Mouse (Mus musculus): ENCODE results near the gene Scarb1.
A peak's percentile ranks its signal among the peaks of the same experiment; 100 is the strongest.

Scarb1 gene

GRCm38 (mm10) chr5:125305229-125306081 lies 35.4 kb downstream of the Scarb1 start:
- DNase-seq (ENCODE audit: low read depth, low spot score): no peak

GRCm38 (mm10) chr5:125304245-125304856 lies 36.5 kb downstream of the Scarb1 start:
- peak; percentile 79 for DNase-seq (ENCODE audit: low read depth, low spot score)

GRCm38 (mm10) chr5:125303055-125303454 lies 37.8 kb downstream of the Scarb1 start:
- DNase-seq (ENCODE audit: low read depth, low spot score): no peak

- no peak for DNase-seq (ENCODE audit: low read depth, low spot score)
These were observed 42.7 kb downstream of the Scarb1 start for GRCm38 (mm10) chr5:125298234-125298633.

GRCm38 (mm10) chr5:125297171-125297570 lies 43.7 kb downstream of the Scarb1 start:
- no peak for DNase-seq (ENCODE audit: low read depth, low spot score)

GRCm38 (mm10) chr5:125292951-125293350 lies 47.9 kb downstream of the Scarb1 start:
- no peak for DNase-seq (ENCODE audit: low read depth, low spot score)

GRCm38 (mm10) chr5:125291895-125292294 lies 49.0 kb downstream of the Scarb1 start:
- no peak for DNase-seq (ENCODE audit: low read depth, low spot score)

- no peak for DNase-seq (ENCODE audit: low read depth, low spot score)
These were observed 49.5 kb downstream of the Scarb1 start for GRCm38 (mm10) chr5:125291387-125291786.

GRCm38 (mm10) chr5:125287053-125287655 lies 53.7 kb downstream of the Scarb1 start:
- no peak for DNase-seq (ENCODE audit: low read depth, low spot score)

GRCm38 (mm10) chr5:125286090-125286489 lies 54.8 kb downstream of the Scarb1 start:
- DNase-seq (ENCODE audit: low read depth, low spot score): no peak

GRCm38 (mm10) chr5:125283748-125284640 lies 56.9 kb downstream of the Scarb1 start:
- DNase-seq (ENCODE audit: low read depth, low spot score): no peak

- DNase-seq (ENCODE audit: low read depth, low spot score): no peak
These were observed 61.7 kb downstream of the Scarb1 start for GRCm38 (mm10) chr5:125279216-125279615.

- no peak for DNase-seq (ENCODE audit: low read depth, low spot score)
These were observed 62.6 kb downstream of the Scarb1 start for GRCm38 (mm10) chr5:125278314-125278713.

GRCm38 (mm10) chr5:125277313-125277712 lies 63.6 kb downstream of the Scarb1 start:
- DNase-seq (ENCODE audit: low read depth, low spot score): no peak

GRCm38 (mm10) chr5:125276765-125277164 lies 64.1 kb downstream of the Scarb1 start:
- no peak for DNase-seq (ENCODE audit: low read depth, low spot score)

GRCm38 (mm10) chr5:125275315-125275714 lies 65.6 kb downstream of the Scarb1 start:
- DNase-seq (ENCODE audit: low read depth, low spot score): no peak

GRCm38 (mm10) chr5:125274773-125275172 lies 66.1 kb downstream of the Scarb1 start:
- no peak for DNase-seq (ENCODE audit: low read depth, low spot score)

- DNase-seq (ENCODE audit: low read depth, low spot score): no peak
These were observed 66.7 kb downstream of the Scarb1 start for GRCm38 (mm10) chr5:125274182-125274581.

GRCm38 (mm10) chr5:125273666-125274109 lies 67.2 kb downstream of the Scarb1 start:
- no peak for DNase-seq (ENCODE audit: low read depth, low spot score)

GRCm38 (mm10) chr5:125272231-125272988 lies 68.5 kb downstream of the Scarb1 start:
- no peak for DNase-seq (ENCODE audit: low read depth, low spot score)
